Mouse (Mus musculus) MEL (cell line): ENCODE results near the gene Per2. TPM values are rescaled to one million over a fixed set of nuclear protein-coding genes. Genes with fewer than 3 reads are reported as not detected.

Experiments
- DNase-seq: peaks from one replicate; pipeline ENCODE4 v3.0.0; 2011; ENCODE audit warnings: low read depth, low spot score
- H3K27ac ChIP-seq: 2 replicates; pipeline ENCODE4 v1.5.1; 2012; ENCODE audit warnings: low read depth, mild to moderate bottlenecking, control low read depth, low read length, moderate library complexity; ENCODE audit not compliant: control insufficient read depth
- H3K27me3 ChIP-seq, 2 experiments: fragments of 150-350 bp in 1 of 2; sonication (generic) in 1 of 2; 2 replicates each; pipeline ENCODE4 v1.6.1; 2012; ENCODE audit warnings: low read length in 2 of 2, mild to moderate bottlenecking in 2 of 2, improper control_type of control experiment in 1 of 2, moderate library complexity in 1 of 2; ENCODE audit not compliant: insufficient read depth in 2 of 2, control insufficient read depth in 1 of 2
- H3K36me3 ChIP-seq, 2 experiments: 2 replicates each; pipeline ENCODE4 v1.6.1; 2012 to 2014; ENCODE audit warnings: low read length in 2 of 2, improper control_type of control experiment in 1 of 2, inconsistent platforms in 1 of 2, mild to moderate bottlenecking in 1 of 2; ENCODE audit not compliant: insufficient read depth in 2 of 2, control insufficient read depth in 1 of 2
- H3K4me1 ChIP-seq, 2 experiments: fragments of 150-350 bp in 1 of 2; sonication (generic) in 1 of 2; 2 replicates each; pipeline ENCODE4 v1.6.1; 2012; ENCODE audit warnings: low read length in 2 of 2, improper control_type of control experiment in 1 of 2, mild to moderate bottlenecking in 1 of 2; ENCODE audit not compliant: insufficient read depth in 2 of 2, control insufficient read depth in 1 of 2
- H3K4me3 ChIP-seq, 2 experiments: fragments of 150-350 bp in 1 of 2; sonication (generic) in 1 of 2; 2 replicates each; pipeline ENCODE4 v1.5.1; 2012; ENCODE audit warnings: low read depth in 2 of 2, low read length in 2 of 2, mild to moderate bottlenecking in 2 of 2, moderate library complexity in 2 of 2, control low read depth in 1 of 2, improper control_type of control experiment in 1 of 2; ENCODE audit not compliant: control insufficient read depth in 1 of 2, insufficient read depth in 1 of 2
- H3K79me2 ChIP-seq: 2 replicates; pipeline ENCODE4 v1.6.1; 2012; ENCODE audit warnings: mild to moderate bottlenecking, low read length, moderate library complexity; ENCODE audit not compliant: control insufficient read depth, poor library complexity, insufficient read depth
- H3K9ac ChIP-seq: 2 replicates; pipeline ENCODE4 v1.6.1; 2012; ENCODE audit warnings: low read depth, mild to moderate bottlenecking, control low read depth, low read length, moderate library complexity; ENCODE audit not compliant: control insufficient read depth, poor library complexity, severe bottlenecking
- H3K9me3 ChIP-seq: fragments of 150-350 bp; sonication (generic); replicated peaks from 2 replicates; pipeline ENCODE4 v1.6.1; 2012; ENCODE audit warnings: mild to moderate bottlenecking, low read length, improper control_type of control experiment, moderate library complexity; ENCODE audit not compliant: insufficient read depth
- BHLHE40 ChIP-seq: IDR thresholded peaks from 2 replicates; pipeline ENCODE4 v1.6.1; 2012; ENCODE audit warnings: low read depth, mild to moderate bottlenecking, inconsistent platforms, low read length, improper control_type of control experiment, borderline replicate concordance
- CHD2 ChIP-seq: IDR thresholded peaks from 2 replicates; pipeline ENCODE4 v1.6.1; 2011; ENCODE audit warnings: low read length, improper control_type of control experiment
- CTCF ChIP-seq, 3 experiments: IDR thresholded peaks in 2 of 3; conservative IDR thresholded peaks in 1 of 3; 2 replicates each; pipeline ENCODE4 v1.5.1; 2011 to 2012; ENCODE audit warnings: low read length in 3 of 3, low read depth in 2 of 3, mild to moderate bottlenecking in 2 of 3, improper control_type of control experiment in 1 of 3, inconsistent platforms in 1 of 3, mixed read lengths in 1 of 3, moderate library complexity in 1 of 3; ENCODE audit not compliant: control insufficient read depth in 1 of 3, insufficient read depth in 1 of 3, poor library complexity in 1 of 3, severe bottlenecking in 1 of 3
- ELF1 ChIP-seq: IDR thresholded peaks from 2 replicates; pipeline ENCODE4 v1.6.1; 2014; ENCODE audit warnings: low read depth, mild to moderate bottlenecking, inconsistent platforms, low read length, improper control_type of control experiment, moderate library complexity
- EP300 ChIP-seq, 2 experiments: IDR thresholded peaks; 2 replicates each; pipeline ENCODE4 v1.6.1; 2011; ENCODE audit warnings: improper control_type of control experiment in 2 of 2, low read length in 2 of 2, low read depth in 1 of 2, mild to moderate bottlenecking in 1 of 2
- ETS1 ChIP-seq: IDR thresholded peaks from 2 replicates; pipeline ENCODE4 v1.6.1; 2012; ENCODE audit warnings: low read depth, mild to moderate bottlenecking, inconsistent platforms, low read length, improper control_type of control experiment, moderate library complexity
- GABPA ChIP-seq: IDR thresholded peaks from 2 replicates; pipeline ENCODE4 v1.6.1; 2012; ENCODE audit warnings: low read depth, mild to moderate bottlenecking, inconsistent platforms, low read length, improper control_type of control experiment, moderate library complexity
- GATA1 ChIP-seq: IDR thresholded peaks from 2 replicates; pipeline ENCODE4 v1.6.1; 2011; ENCODE audit warnings: low read depth, low read length, improper control_type of control experiment
- HCFC1 ChIP-seq: IDR thresholded peaks from 2 replicates; pipeline ENCODE4 v1.6.1; 2012; ENCODE audit warnings: low read depth, mild to moderate bottlenecking, inconsistent platforms, low read length, improper control_type of control experiment, moderate library complexity
- JUND ChIP-seq: IDR thresholded peaks from 2 replicates; pipeline ENCODE4 v1.6.1; 2011; ENCODE audit warnings: low read depth, mild to moderate bottlenecking, improper control_type of control experiment, low read length
- KAT2A ChIP-seq: conservative IDR thresholded peaks from 2 replicates; pipeline ENCODE4 v1.6.1; 2012; ENCODE audit warnings: low read depth, low read length, improper control_type of control experiment, inconsistent platforms
- MAX ChIP-seq: IDR thresholded peaks from 2 replicates; pipeline ENCODE4 v1.6.1; 2011; ENCODE audit warnings: low read length, improper control_type of control experiment
- MXI1 ChIP-seq: IDR thresholded peaks from 2 replicates; pipeline ENCODE4 v1.6.1; 2011; ENCODE audit warnings: mild to moderate bottlenecking, low read depth, low read length, improper control_type of control experiment
- MYB ChIP-seq: IDR thresholded peaks from 2 replicates; pipeline ENCODE4 v1.6.1; 2011; ENCODE audit warnings: mild to moderate bottlenecking, low read depth, low read length, improper control_type of control experiment
- MYC ChIP-seq: IDR thresholded peaks from 2 replicates; pipeline ENCODE4 v1.6.1; 2011; ENCODE audit warnings: low read depth, mild to moderate bottlenecking, low read length, improper control_type of control experiment, moderate library complexity
- NELFE ChIP-seq: IDR thresholded peaks from 2 replicates; pipeline ENCODE4 v1.6.1; 2011; ENCODE audit warnings: low read depth, low read length, improper control_type of control experiment
- NRF1 ChIP-seq: IDR thresholded peaks from 2 replicates; pipeline ENCODE4 v1.6.1; 2014; ENCODE audit warnings: low read depth, mild to moderate bottlenecking, inconsistent platforms, low read length, improper control_type of control experiment, moderate library complexity; ENCODE audit not compliant: poor library complexity, insufficient read depth, severe bottlenecking
- POLR2A ChIP-seq, 2 experiments: IDR thresholded peaks; 2 replicates each; pipeline ENCODE4 v1.6.1; 2011 to 2012; ENCODE audit warnings: low read length in 2 of 2, mild to moderate bottlenecking in 2 of 2, control low read depth in 1 of 2, improper control_type of control experiment in 1 of 2, low read depth in 1 of 2, moderate library complexity in 1 of 2; ENCODE audit not compliant: control insufficient read depth in 1 of 2, insufficient read depth in 1 of 2, poor library complexity in 1 of 2
- POLR2AphosphoS2 ChIP-seq: IDR thresholded peaks from 2 replicates; pipeline ENCODE4 v1.6.1; 2011; ENCODE audit warnings: low read length, improper control_type of control experiment
- POLR2AphosphoS5 ChIP-seq: IDR thresholded peaks from 2 replicates; pipeline ENCODE4 v1.6.1; 2012; ENCODE audit warnings: low read depth, borderline replicate concordance, mild to moderate bottlenecking, inconsistent platforms, low read length, moderate library complexity, mixed read lengths
- TBP ChIP-seq: IDR thresholded peaks from 2 replicates; pipeline ENCODE4 v1.8.0; 2011; ENCODE audit warnings: low read depth, low read length, improper control_type of control experiment
- TCF12 ChIP-seq: IDR thresholded peaks from 2 replicates; pipeline ENCODE4 v1.6.1; 2014; ENCODE audit warnings: low read depth, mild to moderate bottlenecking, inconsistent platforms, low read length, improper control_type of control experiment, moderate library complexity
- USF1 ChIP-seq: IDR thresholded peaks from 2 replicates; pipeline ENCODE4 v1.6.1; 2014; ENCODE audit warnings: low read depth, mild to moderate bottlenecking, inconsistent platforms, low read length, improper control_type of control experiment, moderate library complexity
- USF2 ChIP-seq, 2 experiments: IDR thresholded peaks; 2 replicates each; pipeline ENCODE4 v1.6.1; 2011 to 2012; ENCODE audit warnings: improper control_type of control experiment in 2 of 2, low read length in 2 of 2, borderline replicate concordance in 1 of 2, inconsistent platforms in 1 of 2, low read depth in 1 of 2, mild to moderate bottlenecking in 1 of 2; ENCODE audit not compliant: insufficient read depth in 1 of 2
- ZC3H11A ChIP-seq: IDR thresholded peaks from 2 replicates; pipeline ENCODE4 v1.6.1; 2012; ENCODE audit warnings: low read depth, mild to moderate bottlenecking, inconsistent platforms, low read length, improper control_type of control experiment
- ZKSCAN1 ChIP-seq: IDR thresholded peaks from 2 replicates; pipeline ENCODE4 v1.6.1; 2012; ENCODE audit warnings: low read depth, mild to moderate bottlenecking, inconsistent platforms, low read length, improper control_type of control experiment, moderate library complexity
- ZNF384 ChIP-seq: IDR thresholded peaks from 2 replicates; pipeline ENCODE4 v1.6.1; 2012; ENCODE audit warnings: low read depth, mild to moderate bottlenecking, inconsistent platforms, low read length, improper control_type of control experiment
- polyA plus RNA-seq, 2 experiments: library from polyadenylated mRNA; stranded (reverse) in 1 of 2; unstranded in 1 of 2; fragments of >175 nt in 1 of 2; fragments of >200 nt in 1 of 2; gene quantifications; 2 replicates each; pipeline versions ENCODE4 v1.2.1 to v1.2.4; 2012; ENCODE audit warnings: low replicate concordance in 2 of 2, low read depth in 1 of 2; ENCODE audit not compliant: insufficient read length in 2 of 2, insufficient read depth in 1 of 2, missing spikeins in 1 of 2
- total RNA-seq: library from RNA; depleted of rRNA; stranded (reverse); fragments of 300-350 nt; gene quantifications from 2 replicates; pipeline ENCODE4 v1.2.3, GENCODE M21; 2012

The Per2 gene
- total and polyA plus RNA-seq, 3 experiments, result 4.3 to 8.3 TPM; not detected in 1

- Histone ChIP-seq H3K9me3 (no peaks in the 10 kb centered on the region), H3K4me3 (no peak overlapping the region), H3K36me3 (peaks cover 0 to 22% of the 10 kb centered on the region in 2 experiments; a peak in 2 of 4 replicates), H3K79me2 (peaks cover 6% of the 10 kb centered on the region), H3K9ac (no peak overlapping the region), H3K27me3 (no peaks in the 10 kb centered on the region), H3K4me1 (peaks cover 3 to 33% of the 10 kb centered on the region in 2 experiments; a peak in 3 of 4 replicates), H3K27ac (no peak overlapping the region)
- TF ChIP-seq ELF1, result no peak
- no peak for TF ChIP-seq GABPA
- no peak for TF ChIP-seq TCF12
- no peak for TF ChIP-seq MXI1
- no peak for TF ChIP-seq MYC
- no peak for TF ChIP-seq NRF1
- TF ChIP-seq CTCF (IDR thresholded peaks at IDR 0.05 in 2 of 3, conservative IDR thresholded peaks at IDR 0.05 in 1 of 3; ENCODE audit: control insufficient read depth in 1 of 3, insufficient read depth in 1 of 3, low read depth in 2 of 3, low read length in 3 of 3, poor library complexity in 1 of 3, severe bottlenecking in 1 of 3), result no peak
- TF ChIP-seq HCFC1, result no peak
- TF ChIP-seq POLR2A (IDR thresholded peaks at IDR 0.05; ENCODE audit: control insufficient read depth in 1 of 2, insufficient read depth in 1 of 2, low read depth in 1 of 2, low read length in 2 of 2, poor library complexity in 1 of 2), result no peak
- no peak for TF ChIP-seq USF1
- TF ChIP-seq GATA1, result no peak
- no peak for TF ChIP-seq JUND
- TF ChIP-seq ZC3H11A, result no peak
- TF ChIP-seq ZKSCAN1, result no peak
- no peak for TF ChIP-seq NELFE
- no peak for TF ChIP-seq POLR2AphosphoS2
- DNase-seq, result no peak
These were observed 2.8 kb downstream of the Per2 start for GRCm38 (mm10) chr1:91456301-91456801.

DNA sequence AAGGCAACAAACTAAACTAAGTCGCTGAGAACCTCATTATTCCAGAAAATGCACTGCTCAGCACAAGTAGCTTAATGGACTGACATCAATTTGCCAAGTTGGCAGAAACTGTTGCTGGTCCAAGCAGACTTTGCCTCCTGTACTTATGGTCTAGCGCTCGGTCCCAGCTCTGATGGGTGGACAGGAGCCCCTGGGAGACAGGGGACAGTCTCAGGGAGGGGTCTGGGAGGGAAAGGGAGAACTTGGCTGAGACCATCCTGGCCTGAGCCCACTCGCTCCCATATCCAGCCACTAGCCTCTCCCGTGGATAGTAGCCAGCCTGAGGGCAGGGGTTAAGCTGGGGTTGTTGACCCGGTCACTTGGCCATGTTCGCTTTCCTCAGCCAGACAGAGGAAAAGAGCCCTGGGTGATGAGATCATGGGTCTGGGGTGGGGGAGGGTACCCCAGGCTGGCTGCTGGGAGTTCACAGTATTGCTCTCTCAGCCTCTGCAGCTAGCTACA, 3.4 kb downstream of the Per2 start:
- Histone ChIP-seq H3K27me3 (no peaks in the 10 kb centered on the region), H3K27ac (no peak overlapping the region), H3K36me3 (peaks cover 0 to 22% of the 10 kb centered on the region in 2 experiments; a peak in 2 of 4 replicates), H3K4me1 (peaks cover 3 to 33% of the 10 kb centered on the region in 2 experiments; a peak in 3 of 4 replicates), H3K9me3 (no peaks in the 10 kb centered on the region), H3K79me2 (peaks cover 6% of the 10 kb centered on the region), H3K9ac (no peak overlapping the region), H3K4me3 (no peak overlapping the region)
- no peak for TF ChIP-seq ZNF384
- TF ChIP-seq POLR2AphosphoS5, result no peak
- TF ChIP-seq MXI1, result no peak
- no peak for TF ChIP-seq TCF12
- no peak for TF ChIP-seq ETS1
- no peak for TF ChIP-seq TBP
- no peak for TF ChIP-seq USF1
- no peak for TF ChIP-seq MYB
- no peak for TF ChIP-seq MAX
- no peak for TF ChIP-seq CTCF (IDR thresholded peaks at IDR 0.05 in 2 of 3, conservative IDR thresholded peaks at IDR 0.05 in 1 of 3; ENCODE audit: control insufficient read depth in 1 of 3, insufficient read depth in 1 of 3, low read depth in 2 of 3, low read length in 3 of 3, poor library complexity in 1 of 3, severe bottlenecking in 1 of 3)
- no peak for TF ChIP-seq KAT2A
- no peak for TF ChIP-seq CHD2
- TF ChIP-seq MYC, result no peak
- TF ChIP-seq GABPA, result no peak
- TF ChIP-seq USF2 (IDR thresholded peaks at IDR 0.05; ENCODE audit: borderline replicate concordance in 1 of 2, insufficient read depth in 1 of 2, low read depth in 1 of 2, low read length in 2 of 2), result no peak
- TF ChIP-seq POLR2AphosphoS2, result no peak
- no peak for TF ChIP-seq EP300 (IDR thresholded peaks at IDR 0.05; ENCODE audit: low read depth in 1 of 2, low read length in 2 of 2)
- TF ChIP-seq BHLHE40, result no peak
- no peak for DNase-seq
